Mouse (Mus musculus) spleen, embryonic (tissue): Measurements from ENCODE around the gene Gm42957.
"Not testable (repeated sequence)": the region's sequence is repeated elsewhere in the genome, so short reads cannot be mapped to it uniquely, and the experiment has no call there.

Experiments used
- CTCF ChIA-PET: fragments of 350-600 bp; sonication (Branson Sonifier 250); formaldehyde crosslinking; loops from one replicate; lab custom pipeline; 2022; lab: Charles Lee

The Gm42957 gene

DNA sequence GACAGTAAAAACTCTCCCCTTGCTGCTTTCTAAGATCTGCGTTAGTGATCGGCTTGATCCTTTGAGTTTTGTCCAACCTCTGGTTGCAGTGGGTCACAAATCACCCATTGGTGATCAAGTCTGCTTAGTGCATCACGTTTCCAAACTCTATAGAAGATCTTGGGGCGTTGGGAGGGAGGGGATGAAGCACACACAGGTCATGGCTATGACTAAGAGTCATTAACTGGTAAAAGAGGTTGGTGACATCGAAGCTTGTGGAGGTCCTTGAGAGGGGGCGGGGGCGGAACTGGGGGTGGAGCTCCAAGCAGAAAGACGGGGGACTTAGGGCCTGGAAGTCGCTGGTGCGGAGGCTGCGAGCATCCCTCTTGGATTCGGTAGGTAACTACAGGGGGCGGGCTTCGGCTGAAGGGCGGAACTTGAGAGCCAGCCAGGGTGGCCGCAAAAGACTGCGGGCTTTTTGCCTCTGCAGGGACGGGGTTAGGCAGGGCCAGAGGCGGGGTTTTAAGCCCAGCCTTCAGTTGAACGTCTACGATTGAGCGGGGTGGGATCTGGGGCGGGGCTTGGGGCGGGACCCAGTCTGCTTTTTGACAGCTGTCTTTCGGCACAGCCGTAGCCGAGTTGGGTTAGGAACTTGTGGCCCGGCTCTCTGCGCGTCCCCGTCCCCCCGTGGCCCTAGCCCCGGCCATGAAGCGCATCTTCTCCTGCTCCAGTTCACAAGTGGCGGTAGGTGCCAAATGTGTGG lies 34.6 kb downstream of the Gm42957 start, which contains the start of gene Ankrd35:
Gene Ankrd35 (plus strand): TSS at position 405 of the 742 bp plus-strand sequence.
- CTCF ChIA-PET, result interaction anchor here (0.6 kb wide), 1 partner anchor 1990 kb away, joined by 3 read pairs; no protein-coding TSS in a partner anchor

DNA sequence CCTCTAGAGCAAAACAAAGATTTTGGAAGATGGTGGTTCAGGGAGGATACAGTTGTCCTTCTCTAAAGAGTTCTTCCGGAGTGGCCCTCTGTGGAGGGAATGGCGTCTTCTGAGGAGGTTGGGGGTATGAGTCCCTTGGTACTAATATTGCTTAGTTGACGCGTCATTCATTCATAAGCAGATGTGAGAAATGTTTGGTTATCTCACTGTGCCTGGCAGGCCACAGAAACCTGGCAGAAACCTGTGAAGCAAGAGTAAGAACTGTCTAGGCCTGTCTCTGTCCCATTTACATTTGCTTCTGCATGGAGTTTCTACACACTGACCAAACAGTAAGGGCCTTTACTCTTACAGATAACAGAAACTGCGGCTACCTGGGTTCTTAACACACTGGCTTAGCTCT lies 36.2 kb downstream of the Gm42957 start:
- CTCF ChIA-PET, result interaction anchor here (0.7 kb wide), 1 partner anchor 1496 kb away, joined by 3 read pairs; no protein-coding TSS in a partner anchor

DNA sequence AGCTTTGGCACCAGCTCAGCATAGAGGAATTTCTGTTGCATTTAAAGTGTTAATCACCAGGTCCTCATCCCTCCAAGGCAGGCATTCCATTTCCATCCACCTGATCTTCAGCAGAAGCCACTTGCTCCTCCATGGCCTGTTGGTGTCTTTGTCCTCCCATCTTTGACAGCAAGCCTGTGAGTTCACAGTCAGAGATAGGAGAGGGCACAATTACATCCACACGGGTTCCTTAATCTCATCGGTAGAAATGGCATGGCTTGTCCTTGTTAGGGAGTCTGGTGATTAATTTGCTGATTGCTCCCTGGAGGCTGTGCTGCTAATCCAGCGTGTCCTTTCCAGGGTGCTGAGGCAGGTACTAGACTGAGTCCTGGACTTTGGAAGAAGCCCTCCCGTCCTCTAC lies 38.2 kb downstream of the Gm42957 start:
- CTCF ChIA-PET, result no interaction called here

DNA sequence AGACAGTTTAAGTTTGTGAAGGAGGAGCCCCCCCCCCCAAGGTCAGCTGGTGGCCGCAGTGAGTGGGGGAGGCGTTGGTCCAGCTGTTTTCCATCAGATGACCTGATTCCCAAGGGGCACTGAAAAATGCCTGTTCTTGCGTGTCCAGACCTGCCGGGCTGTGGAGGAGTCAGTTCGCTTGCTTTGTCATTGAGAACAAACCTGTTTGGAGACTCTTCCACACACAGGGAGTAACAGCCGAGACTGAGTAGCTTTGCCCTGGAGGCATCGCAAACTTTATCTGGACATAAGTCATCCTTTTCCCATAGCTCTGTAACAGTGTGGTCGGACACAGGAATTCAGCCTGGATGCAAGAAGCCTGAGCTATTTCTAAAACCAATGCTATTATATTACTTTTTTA lies 39.2 kb downstream of the Gm42957 start:
- CTCF ChIA-PET, result no interaction called here

DNA sequence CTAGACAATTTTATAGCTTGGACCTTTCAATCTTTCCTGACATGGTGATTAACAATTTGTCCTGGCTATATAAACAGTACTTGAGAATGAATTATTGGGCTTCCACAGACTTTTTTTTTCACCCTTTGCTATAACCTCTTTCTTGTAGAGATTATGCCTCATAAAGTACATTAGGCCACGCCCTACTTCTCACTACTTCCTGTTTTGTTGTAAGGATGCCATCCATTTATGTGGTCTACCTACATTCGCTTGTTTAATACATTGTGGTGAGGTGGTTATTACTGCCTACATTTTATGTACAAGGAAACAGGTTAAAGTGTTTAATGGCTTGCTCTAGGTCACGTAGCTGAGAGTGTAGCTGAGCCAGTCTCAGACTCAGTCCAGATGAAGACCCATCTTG lies 39.9 kb downstream of the Gm42957 start:
- CTCF ChIA-PET, result interaction anchor here (0.8 kb wide), 1 partner anchor 1018 kb away, joined by 5 read pairs; no protein-coding TSS in a partner anchor

DNA sequence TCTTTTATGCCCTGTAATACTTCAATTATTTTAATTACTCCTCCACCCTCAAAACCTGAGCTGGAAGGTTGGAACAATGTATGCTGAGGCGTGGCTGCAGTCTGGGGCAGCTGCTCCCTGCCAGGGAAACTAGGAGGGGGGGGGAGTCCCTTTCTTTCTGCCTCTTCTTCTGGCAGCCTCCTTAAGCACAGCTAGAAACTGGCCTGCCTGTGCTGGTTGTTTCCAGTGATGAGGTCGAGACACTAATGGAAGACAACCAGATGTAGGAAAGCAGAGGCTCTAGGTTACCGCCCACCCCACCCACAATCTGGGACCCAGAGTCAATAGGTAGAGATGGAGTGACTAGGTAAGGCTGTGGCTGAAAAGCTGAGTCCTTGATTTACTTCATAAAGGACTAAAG lies 40.4 kb downstream of the Gm42957 start:
- CTCF ChIA-PET, result no interaction called here

DNA sequence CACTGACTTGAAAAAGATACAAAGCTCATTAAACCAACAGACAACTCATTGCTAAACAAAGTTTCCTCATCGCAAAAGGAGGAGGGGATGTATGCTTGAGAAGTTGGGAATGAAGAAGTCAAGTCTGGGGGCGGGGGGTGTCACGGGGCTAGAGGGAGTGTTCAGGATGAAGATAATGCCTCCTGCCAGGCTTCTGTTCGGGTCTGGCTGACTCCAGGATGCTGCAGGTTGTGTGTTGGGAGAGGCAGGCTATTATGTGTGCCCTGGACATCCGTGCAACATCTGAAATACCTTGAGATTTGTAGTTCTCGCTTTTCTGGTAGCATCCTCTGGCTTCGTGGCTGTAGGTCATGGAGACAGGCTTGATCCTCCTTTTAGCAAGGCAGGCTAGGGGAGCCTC lies 43.2 kb downstream of the Gm42957 start:
- CTCF ChIA-PET, result interaction anchor here (0.6 kb wide), 1 partner anchor 147 kb away, joined by 3 read pairs; no protein-coding TSS in a partner anchor

DNA sequence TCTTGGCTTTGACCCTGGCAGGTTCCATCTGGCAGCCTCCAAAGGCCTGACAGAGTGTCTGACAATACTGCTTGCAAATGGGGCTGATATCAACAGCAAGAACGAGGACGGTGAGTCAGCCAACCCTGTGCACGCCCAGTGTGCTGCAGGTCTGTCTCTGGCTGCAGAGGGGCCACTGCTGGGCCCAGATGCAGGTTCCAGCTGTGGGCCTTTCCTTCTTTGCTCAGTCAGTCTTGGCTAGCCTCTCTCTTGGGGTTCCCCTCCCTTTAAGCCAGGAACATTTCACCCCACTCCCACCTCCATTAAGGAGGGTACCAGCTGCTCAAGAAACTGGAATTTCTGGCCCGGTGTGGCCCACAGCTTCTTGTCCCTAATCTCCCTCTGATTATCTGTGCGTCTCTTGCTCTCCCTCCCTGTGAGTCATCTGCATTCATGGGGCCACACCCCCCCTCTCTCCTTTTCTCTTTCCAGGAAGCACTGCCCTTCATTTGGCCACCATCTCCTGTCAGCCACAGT lies 43.9 kb downstream of the Gm42957 start:
- CTCF ChIA-PET, result no interaction called here

DNA sequence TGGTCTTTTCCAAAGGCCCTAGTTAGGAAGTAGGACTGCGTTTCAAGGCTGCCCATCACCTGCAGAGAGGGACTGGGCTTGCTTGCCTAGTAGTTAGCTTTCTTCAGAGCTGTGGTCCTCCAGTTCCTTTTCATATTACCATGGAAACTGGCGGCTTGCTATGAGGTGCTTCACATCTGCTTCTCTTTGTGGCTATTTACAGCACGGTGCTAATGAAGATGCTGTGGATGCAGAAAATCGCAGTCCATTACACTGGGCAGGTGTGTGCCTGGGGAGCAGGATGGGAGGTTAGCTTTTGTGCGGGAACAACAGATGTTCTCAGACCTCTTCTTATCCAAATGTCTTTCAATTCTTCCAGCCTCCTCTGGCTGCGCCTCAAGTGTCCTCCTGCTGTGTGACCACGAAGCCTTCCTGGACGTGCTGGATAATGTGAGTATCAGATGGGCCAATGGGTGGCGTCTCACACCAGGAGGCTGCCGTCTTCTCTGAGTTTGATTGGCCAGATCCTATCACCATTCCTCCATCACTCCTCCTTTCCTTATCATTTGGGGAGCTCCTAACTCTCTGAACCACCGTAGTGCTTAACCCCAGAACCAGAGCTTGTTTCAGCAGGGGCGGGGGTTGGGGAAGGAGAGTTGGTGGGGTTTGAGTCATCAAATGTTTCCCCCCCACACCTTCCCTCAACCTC lies 45.1 kb downstream of the Gm42957 start:
- CTCF ChIA-PET, result interaction anchor here (0.6 kb wide), 1 partner anchor 590 kb away, joined by 3 read pairs; no protein-coding TSS in a partner anchor

DNA sequence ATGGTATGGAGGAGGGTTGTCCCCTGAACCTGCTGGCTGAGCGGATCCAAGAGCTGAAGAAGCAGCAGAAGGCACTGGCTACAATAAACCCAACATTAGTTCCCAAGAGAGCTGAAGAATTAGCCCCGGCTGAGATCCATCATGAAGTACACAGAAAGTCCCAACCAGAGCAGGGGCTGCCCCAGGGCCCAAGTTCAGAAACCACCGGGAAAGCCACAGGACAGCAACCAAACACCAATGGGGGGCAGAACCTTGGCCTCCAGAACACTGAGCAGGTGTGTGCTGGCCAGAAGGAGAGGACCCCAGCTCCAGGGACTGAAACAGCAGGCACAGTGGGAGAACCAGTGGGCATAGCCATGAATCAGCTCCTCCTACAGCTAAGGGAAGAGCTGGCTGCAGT lies 48.2 kb downstream of the Gm42957 start:
- CTCF ChIA-PET, result no interaction called here

DNA sequence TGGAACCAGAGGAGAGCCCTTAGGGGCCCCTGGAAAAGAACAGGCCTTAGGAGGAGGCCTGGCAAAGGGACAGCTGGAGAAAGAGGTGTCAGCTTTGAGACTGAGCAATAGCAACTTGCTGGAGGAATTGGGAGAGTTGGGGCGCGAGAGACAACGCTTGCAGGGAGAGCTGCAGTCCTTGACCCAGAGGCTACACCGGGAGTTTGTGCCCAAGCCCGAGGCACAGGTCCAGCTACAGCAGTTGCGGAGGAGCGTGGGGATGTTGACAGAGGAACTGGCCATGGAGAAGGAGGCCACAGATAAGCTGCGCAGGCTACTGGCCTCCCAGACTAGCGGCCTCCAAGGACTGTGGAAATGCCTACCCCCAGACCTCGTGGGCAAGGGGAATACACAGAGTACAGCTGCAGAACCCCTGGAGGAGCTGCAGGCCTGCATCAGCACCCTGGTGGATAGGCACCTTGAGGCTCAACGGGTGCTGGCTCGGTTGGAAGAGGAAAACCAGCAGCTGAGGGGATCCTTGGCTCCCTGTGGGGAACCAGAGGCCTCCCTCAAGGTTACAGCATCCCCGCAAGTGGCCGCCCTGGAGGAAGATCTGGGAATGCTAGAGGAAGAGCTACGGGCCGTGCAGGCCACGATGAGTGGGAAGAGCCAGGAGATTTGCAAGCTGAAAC lies 49.0 kb downstream of the Gm42957 start:
- CTCF ChIA-PET, result no interaction called here

DNA sequence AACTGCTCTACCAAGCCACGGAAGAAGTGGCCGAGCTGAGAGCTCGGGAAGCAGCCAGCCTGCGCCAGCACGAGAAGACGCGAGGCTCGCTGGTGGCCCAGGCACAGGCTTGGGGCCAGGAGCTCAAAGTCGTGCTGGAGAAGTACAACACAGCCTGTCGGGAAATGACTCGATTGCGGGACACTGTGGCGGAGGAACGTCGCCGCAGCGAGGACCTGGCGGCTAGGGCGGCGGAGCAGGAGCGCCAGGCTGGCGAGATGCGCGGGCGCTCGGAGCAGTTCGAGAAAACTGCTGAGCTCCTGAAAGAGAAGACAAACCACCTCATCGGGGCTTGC lies 49.5 kb downstream of the Gm42957 start:
- CTCF ChIA-PET, result no interaction called here

DNA sequence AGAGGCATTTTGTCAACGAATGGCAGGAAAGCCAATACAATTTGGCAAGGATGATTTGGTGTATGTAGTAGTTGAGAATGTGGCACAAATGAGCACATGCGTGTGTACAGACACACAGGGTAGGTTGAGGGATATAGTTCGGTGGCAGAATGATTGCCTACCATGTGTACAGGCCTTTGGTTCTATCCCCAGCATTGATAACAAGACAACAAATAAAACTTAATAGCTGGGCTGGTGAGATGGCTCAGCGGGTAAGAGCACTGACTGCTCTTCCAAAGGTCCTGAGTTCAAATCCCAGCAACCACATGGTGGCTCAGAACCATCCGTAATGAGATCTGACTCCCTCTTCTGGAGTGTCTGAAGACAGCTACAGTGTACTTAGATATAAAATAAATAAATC lies 50.8 kb downstream of the Gm42957 start:
- CTCF ChIA-PET, result not testable (repeated sequence)

DNA sequence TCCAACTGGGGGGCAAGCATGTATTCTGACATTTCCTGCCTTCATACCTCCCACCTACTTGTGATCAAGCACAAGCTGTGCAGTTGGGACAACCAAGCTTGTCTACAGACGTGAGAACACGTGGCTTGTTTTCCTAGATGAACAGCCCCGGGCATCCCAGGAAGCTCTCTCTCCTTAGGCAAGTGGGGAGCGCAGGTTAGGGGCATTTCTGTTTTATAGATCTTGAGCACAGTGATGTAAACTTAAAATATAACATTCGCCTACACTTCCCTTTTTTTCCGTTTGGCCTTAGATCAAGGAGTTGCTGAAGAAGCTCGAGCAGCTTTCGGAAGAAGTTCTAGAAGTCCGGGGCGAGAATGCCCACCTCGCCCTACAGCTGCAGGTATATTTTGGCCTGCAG lies 53.6 kb downstream of the Gm42957 start:
- CTCF ChIA-PET, result no interaction called here

DNA sequence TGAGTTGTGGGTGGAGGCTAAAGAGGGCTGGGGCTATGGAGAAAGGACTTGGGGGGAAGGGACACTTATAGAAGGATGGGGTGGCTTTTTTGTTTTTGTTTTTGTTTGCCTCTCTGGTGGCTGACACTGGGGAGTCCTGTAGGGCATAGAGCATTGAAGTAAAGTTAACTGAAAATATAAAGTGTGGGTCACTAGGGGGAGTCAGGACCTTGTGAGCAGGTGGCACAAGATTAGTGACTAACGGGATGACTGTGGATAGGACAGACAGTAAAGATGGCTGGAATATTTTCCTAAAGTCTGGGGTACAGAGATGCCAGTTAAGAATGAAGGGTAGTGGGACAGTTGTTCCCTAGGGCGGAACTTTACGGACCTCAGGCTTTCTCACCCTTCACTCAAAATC lies 55.0 kb downstream of the Gm42957 start:
- CTCF ChIA-PET, result no interaction called here

DNA sequence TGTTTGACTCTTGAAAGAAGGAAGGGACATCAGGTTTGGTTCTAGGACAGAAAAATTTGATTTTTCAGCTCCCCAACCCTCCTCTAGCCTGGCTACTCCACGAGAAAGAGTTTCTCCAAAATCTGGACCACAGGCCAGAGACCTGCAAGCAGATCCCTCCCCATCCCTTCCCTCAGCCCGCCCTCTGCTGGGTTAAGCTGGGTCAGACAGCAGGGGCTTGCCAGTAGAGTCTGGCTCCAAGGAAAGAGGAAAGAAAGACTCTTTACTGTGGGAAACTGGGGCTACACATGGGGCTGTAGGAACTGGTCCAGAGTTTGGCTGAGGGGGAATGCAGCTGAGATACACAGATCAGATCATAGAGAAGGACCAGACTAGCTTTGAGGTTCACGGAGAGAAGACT lies 57.2 kb downstream of the Gm42957 start:
- CTCF ChIA-PET, result no interaction called here

DNA sequence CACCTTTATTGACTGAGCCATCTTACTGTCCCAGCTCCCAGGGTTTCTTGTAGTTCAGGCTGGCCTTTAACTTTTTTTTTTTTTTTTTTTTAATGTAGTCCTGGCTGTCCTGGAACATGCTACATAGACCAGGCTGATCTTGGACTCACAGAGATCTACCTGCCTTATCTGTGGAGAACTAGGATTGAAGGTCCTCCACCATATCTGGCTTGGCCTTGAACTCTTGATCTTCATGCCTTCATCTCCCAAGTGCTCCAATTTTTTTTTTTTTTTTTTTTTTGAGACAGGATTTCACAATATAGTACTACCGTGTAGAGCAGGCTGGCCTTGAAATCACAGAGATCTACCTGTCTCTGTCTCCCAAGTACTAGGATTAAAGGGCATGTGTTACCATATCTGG lies 58.3 kb downstream of the Gm42957 start:
- CTCF ChIA-PET, result no interaction called here

DNA sequence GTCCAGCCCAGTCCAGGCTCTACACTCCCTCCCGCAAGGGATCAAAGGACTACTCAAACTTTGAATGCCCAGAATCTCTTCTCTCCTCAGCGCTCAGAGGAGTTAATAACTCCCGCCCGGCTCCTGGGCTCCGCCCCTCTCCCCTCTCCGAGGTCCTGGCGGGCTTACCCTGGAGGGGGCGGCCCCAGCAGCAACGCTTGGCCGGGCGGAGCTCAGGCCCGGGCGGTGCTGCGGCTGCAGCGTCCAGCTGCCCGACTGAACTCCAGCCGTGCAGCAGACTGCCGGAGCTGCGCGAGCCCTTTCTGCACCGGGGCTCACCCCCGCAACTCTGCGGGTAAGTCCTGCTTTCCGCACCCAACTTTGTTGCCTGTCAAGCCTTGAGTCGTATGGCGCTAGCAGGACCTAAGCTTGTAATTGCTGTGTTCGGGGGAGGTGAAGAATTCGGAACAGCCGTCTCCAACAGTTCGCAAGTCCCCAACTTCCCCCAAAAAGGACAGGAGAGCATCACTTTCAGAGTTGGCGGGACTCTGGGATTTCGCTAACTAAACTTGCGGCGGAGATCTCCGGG lies 61.0 kb downstream of the Gm42957 start, which contains the start of gene Pias3:
Gene Pias3 (plus strand): TSS at position 187 of the 568 bp plus-strand sequence.
- CTCF ChIA-PET, result interaction anchor here (0.6 to 1.0 kb wide), 2 partner anchors 9 to 703 kb away, joined by 3 read pairs; no protein-coding TSS in a partner anchor

DNA sequence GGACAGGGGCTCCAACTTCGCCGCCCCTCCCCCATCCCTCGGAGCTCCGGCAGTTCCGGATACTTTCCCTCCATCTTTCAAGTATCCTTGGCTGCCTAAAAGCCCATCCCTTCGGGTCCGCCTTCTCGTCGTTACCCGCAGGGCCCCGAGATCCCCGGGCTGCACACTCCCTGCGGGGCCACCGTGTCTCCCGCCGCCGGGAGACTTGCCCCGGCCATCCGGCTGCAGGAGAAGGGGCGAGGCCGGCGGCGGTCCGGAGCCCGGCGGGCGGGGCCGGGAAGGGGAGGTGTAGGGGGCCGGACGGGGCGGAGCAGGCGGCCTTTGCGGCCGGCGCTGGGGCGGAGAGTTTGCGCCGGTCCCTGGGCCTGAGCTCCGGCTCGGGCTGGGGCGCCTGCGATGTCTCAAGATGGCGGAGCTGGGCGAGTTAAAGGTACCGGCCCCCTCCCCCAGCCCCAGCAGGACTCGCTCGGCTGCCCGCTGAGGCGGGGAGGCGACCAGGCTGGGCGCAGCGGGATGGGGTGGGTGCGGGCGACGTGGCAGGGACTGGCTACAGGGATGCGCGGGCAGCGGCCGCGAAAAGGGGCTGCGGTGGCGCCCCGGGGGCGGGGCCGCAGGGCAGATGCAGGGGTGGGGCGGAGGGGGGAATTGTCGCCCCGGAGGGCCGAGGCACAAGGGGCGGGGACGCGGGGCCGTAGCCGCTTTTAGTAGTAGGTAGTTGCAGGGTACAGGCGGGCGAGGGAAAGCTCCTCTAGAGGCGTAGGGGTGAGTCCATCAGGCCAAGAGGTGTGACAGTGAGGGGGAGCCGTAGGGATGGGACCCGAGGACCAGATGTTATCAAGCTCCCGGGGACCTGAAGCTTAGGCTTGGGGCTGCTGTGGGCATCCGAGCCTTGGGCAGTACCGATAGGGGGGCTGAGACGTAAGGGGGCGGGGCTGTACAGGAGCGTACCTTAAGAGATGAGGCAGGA lies 61.8 kb downstream of the Gm42957 start:
- CTCF ChIA-PET, result interaction anchor here (1.0 kb wide), 1 partner anchor 10 kb away, joined by 3 read pairs; no protein-coding TSS in a partner anchor

DNA sequence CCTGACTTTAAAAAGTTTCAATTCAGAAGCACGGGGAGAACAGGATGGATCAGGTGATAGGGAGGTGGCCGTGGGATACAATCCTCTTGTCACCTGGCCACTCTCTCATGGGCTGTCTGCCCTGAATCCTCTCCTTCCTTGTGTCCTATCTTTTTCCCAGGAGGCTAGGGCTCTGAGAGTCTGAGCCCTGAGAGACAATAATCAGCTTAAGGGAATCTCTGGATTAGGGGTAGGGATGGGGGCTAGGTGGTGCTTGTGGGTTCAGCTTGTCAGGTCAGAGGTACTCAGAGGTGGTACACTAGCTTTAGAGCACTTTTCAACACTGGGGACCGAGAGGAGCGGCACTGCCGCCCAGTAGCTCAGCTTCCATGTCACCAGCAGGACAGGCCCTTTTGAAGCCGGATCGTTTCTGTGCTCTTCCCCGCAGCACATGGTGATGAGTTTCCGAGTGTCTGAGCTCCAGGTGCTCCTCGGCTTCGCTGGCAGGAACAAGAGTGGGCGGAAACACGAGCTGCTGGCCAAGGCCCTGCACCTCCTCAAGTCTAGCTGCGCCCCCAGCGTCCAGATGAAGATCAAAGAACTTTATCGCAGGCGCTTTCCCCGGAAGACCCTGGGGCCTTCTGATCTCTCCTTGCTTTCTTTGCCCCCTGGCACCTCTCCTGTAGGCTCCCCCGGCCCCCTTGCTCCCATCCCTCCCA lies 63.9 kb downstream of the Gm42957 start:
- CTCF ChIA-PET, result interaction anchor here (0.7 to 0.8 kb wide), 3 partner anchors 15 to 417 kb away, joined by 3 to 4 read pairs (median 3); no protein-coding TSS in a partner anchor
